Mouse (Mus musculus): Measurements from ENCODE around the gene Gm29289. TPM values are rescaled to one million over a fixed set of nuclear protein-coding genes. Genes with fewer than 3 reads are reported as not detected.
"Not testable (repeated sequence)": the region's sequence is repeated elsewhere in the genome, so short reads cannot be mapped to it uniquely, and the experiment has no call there.

Gene Gm29289
- total RNA-seq (2021), result not detected

DNA sequence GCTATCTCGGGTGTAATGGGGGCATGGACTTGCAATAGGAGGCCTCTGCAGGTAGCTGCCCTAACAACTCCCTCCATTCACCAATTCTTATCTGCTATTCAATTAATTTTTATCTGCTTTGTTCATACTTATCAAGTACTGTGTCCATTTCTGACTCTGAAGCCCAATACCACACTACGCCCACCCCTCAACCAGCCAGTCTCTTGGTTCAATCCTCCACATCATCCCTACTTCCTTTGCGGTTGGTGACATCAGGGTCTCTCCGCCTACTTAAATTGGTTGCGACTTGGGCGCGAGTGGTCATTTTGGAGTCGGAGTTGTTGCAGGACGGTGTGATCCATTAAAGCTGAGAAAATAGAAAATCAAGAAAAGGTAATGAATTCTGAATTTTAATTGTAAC lies at the start of gene Gm29289:
Gene Gm29289, plus strand, starts transcription at position 301 of the 400 bp plus-strand sequence.
- DNase-seq; intact Hi-C loops (cut with DNase I): not testable (repeated sequence)

DNA sequence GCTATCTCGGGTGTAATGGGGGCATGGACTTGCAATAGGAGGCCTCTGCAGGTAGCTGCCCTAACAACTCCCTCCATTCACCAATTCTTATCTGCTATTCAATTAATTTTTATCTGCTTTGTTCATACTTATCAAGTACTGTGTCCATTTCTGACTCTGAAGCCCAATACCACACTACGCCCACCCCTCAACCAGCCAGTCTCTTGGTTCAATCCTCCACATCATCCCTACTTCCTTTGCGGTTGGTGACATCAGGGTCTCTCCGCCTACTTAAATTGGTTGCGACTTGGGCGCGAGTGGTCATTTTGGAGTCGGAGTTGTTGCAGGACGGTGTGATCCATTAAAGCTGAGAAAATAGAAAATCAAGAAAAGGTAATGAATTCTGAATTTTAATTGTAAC lies 31.7 kb upstream of the Gm29289 start, which contains the start of gene Gm10352:
Gene Gm10352, plus strand, starts transcription at position 301 of the 400 bp plus-strand sequence.
- DNase-seq; intact Hi-C loops (cut with DNase I): not testable (repeated sequence)

Other genes with a start within 250 kb of the Gm29289 start
- gene H2al2b, start 211.9 kb upstream of the Gm29289 start, total RNA-seq (2021), result not detected
- gene Gm4064, start 136.4 kb upstream of the Gm29289 start, total RNA-seq (2021), result not detected
- not detected for gene Rbmy, start 101.9 kb upstream of the Gm29289 start, total RNA-seq (2021)
- gene Gm10256, start 101.9 kb upstream of the Gm29289 start, total RNA-seq (2021), result under 1 TPM in 1 of 2 experiments, not detected in 1; 0.28 TPM
- not detected for gene Gm10352, start 31.6 kb upstream of the Gm29289 start, total RNA-seq (2021)